In genomic region chr4:143411566-143412218, GRCm38 (mm10) we compare ENCODE assay signal across 8 mouse cellular contexts. TPM values are rescaled to one million over a fixed set of nuclear protein-coding genes. Genes with fewer than 3 reads are reported as not detected.
DNase-seq lines count a peak whose midpoint lies in the region; ATAC-seq and TF ChIP-seq lines count a peak whose summit lies in the region.

No protein-coding gene starts in this region.

- peaks cover 32% of the 10 kb centered on the region for H3K79me2 ChIP-seq in macrophage (ENCODE audit: inconsistent target)

- no peaks in the 10 kb centered on the region for H3K9me3 ChIP-seq in heart, embryonic 11.5 days (replicated peaks; ENCODE audit: control insufficient read depth, low read length)
- H3K9me3 ChIP-seq in E14TG2a.4 (ENCODE audit: low read length), result peaks cover 38% of the 10 kb centered on the region
- H3K9me3 ChIP-seq in embryonic facial prominence, embryonic 13.5 days, result peaks cover 11% of the 10 kb centered on the region
- no peaks in the 10 kb centered on the region for H3K9me3 ChIP-seq in intestine, embryonic 16.5 days (ENCODE audit: control insufficient read depth, low read length)

- H3K9ac ChIP-seq in heart, embryonic 11.5 days (ENCODE audit: low read depth, low read length), result 0 out of 2 replicates have a peak overlapping the region, but pooled peaks have one; percentile 61
- no peak overlapping the region for H3K9ac ChIP-seq in embryonic facial prominence, embryonic 13.5 days
- H3K9ac ChIP-seq in intestine, embryonic 16.5 days (ENCODE audit: low read depth, low read length), result peak overlapping the region; percentile 57; the same call in 1 of the 2 replicates

- no peak overlapping the region for H3K27ac ChIP-seq in heart, embryonic 11.5 days (ENCODE audit: low read depth, low read length)
- peak overlapping the region; percentile 88; the same call in 1 of the 2 replicates for H3K27ac ChIP-seq in embryonic facial prominence, embryonic 13.5 days
- no peak overlapping the region for H3K27ac ChIP-seq in intestine, embryonic 16.5 days (ENCODE audit: low read length)
- H3K27ac ChIP-seq in macrophage, result peak overlapping the region; percentile 85

- peak overlapping the region; percentile 67 for H3K4me2 ChIP-seq in heart, embryonic 11.5 days
- peak overlapping the region; percentile 52 for H3K4me2 ChIP-seq in embryonic facial prominence, embryonic 13.5 days
- H3K4me2 ChIP-seq in intestine, embryonic 16.5 days (ENCODE audit: low read depth, low read length), result peak overlapping the region; percentile 52

- peak overlapping the region; percentile 58 for H3K4me3 ChIP-seq in heart, embryonic 11.5 days (ENCODE audit: low read depth, low read length)
- H3K4me3 ChIP-seq in E14TG2a.4 (replicated peaks; ENCODE audit: low read length) (peak overlapping the region; percentile 80), macrophage (ENCODE audit: inconsistent target) (peak overlapping the region; percentile 92)
- H3K4me3 ChIP-seq in embryonic facial prominence, embryonic 13.5 days, result peak overlapping the region; percentile 59
- peak overlapping the region; percentile 60 for H3K4me3 ChIP-seq in intestine, embryonic 16.5 days (ENCODE audit: low read length)

- DNase-seq in heart, postnatal 4 days, result no peak
- DNase-seq in retina, postnatal 1 day, result no peak
- DNase-seq in frontal cortex, postnatal 25 days (ENCODE audit: low spot score in 2 of 2), result no peak

- TF ChIP-seq CTCF in E14TG2a.4 (conservative IDR thresholded peaks at IDR 0.05; ENCODE audit: low read length), result no peak

- peaks cover 13% of the 10 kb centered on the region for H3K36me3 ChIP-seq in heart, embryonic 11.5 days (ENCODE audit: control insufficient read depth, insufficient read depth, low read length)
- H3K36me3 ChIP-seq in E14TG2a.4 (ENCODE audit: insufficient read depth, low read length) (peaks cover 23% of the 10 kb centered on the region), macrophage (ENCODE audit: inconsistent target) (peaks cover 18% of the 10 kb centered on the region)
- peaks cover 26% of the 10 kb centered on the region for H3K36me3 ChIP-seq in embryonic facial prominence, embryonic 13.5 days
- peaks cover 9% of the 10 kb centered on the region; the same call in 1 of the 2 replicates for H3K36me3 ChIP-seq in intestine, embryonic 16.5 days (ENCODE audit: control insufficient read depth, insufficient read depth, low read length)

- H3K27me3 ChIP-seq in heart, embryonic 11.5 days (ENCODE audit: control insufficient read depth, insufficient read depth, low read length), result no peaks in the 10 kb centered on the region
- H3K27me3 ChIP-seq in E14TG2a.4 (ENCODE audit: insufficient read depth, low read length), result no peaks in the 10 kb centered on the region
- H3K27me3 ChIP-seq in embryonic facial prominence, embryonic 13.5 days, result no peaks in the 10 kb centered on the region
- no peaks in the 10 kb centered on the region for H3K27me3 ChIP-seq in intestine, embryonic 16.5 days (replicated peaks; ENCODE audit: control insufficient read depth, insufficient read depth, low read length)

- WGBS in heart, embryonic 11.5 days (ENCODE audit: insufficient replicate concordance), result 74% methylated on average over 5 of the region's 5 CpGs
- WGBS in embryonic facial prominence, embryonic 13.5 days, result 75% methylated on average over 5 of the region's 5 CpGs
- WGBS in intestine, embryonic 16.5 days, result 75% methylated on average over 5 of the region's 5 CpGs
- 83% methylated on average over 5 of the region's 5 CpGs for WGBS in macrophage (ENCODE audit: missing documents)

- no peaks in the 10 kb centered on the region for H3K4me1 ChIP-seq in heart, embryonic 11.5 days (ENCODE audit: control insufficient read depth, insufficient read depth, low read length)
- peaks cover 8% of the 10 kb centered on the region for H3K4me1 ChIP-seq in E14TG2a.4 (replicated peaks; ENCODE audit: low read depth, low read length)
- H3K4me1 ChIP-seq in embryonic facial prominence, embryonic 13.5 days, result 0 out of 2 replicates have a peak, but pooled peaks cover 4% of the 10 kb centered on the region
- peaks cover 3% of the 10 kb centered on the region; the same call in 1 of the 2 replicates for H3K4me1 ChIP-seq in intestine, embryonic 16.5 days (ENCODE audit: control insufficient read depth, insufficient read depth, low read length)

- no peak; the same call in 1 of the 2 replicates for ATAC-seq in heart, embryonic 11.5 days (replicated peaks; ENCODE audit: insufficient number of reproducible peaks, low FRiP score, low TSS enrichment)
- no peak for ATAC-seq in embryonic facial prominence, embryonic 13.5 days (ENCODE audit: insufficient number of reproducible peaks, insufficient read depth, low FRiP score, low TSS enrichment, low read depth)
- ATAC-seq in intestine, embryonic 16.5 days, result 0 out of 2 replicates have a peak, but pooled peaks have one; percentile 17

RNA-seq across cellular contexts. Expression of gene Pramef8, which starts 0.5 kb away (rescaled TPM):
- polyA plus RNA-seq in heart, embryonic 11.5 days (2014; fragmentation: Nextera tagmentation; extraction: Ambion mirVana), result 13.6 and 13.7 TPM in 2 replicates
- total RNA-seq in heart, postnatal 4 days (2021), result 10 to 100 TPM; 11.7 to 12.1 TPM
- polyA plus RNA-seq in embryonic facial prominence, embryonic 13.5 days (2015; fragmentation: Nextera tagmentation; extraction: Ambion mirVana), result 22.7 and 25.4 TPM in 2 replicates
- 12.5 and 13.9 TPM in 2 replicates for polyA plus RNA-seq in intestine, embryonic 16.5 days (2015; fragmentation: Nextera tagmentation; extraction: Ambion mirVana)
- total RNA-seq in macrophage (2018; cell fraction: chromatin; rRNA removed), result 10 to 100 TPM in 25 of 26 experiments, 1 to 10 TPM in 1; 4.9 to 35.8 (median 21.1) TPM
- total RNA-seq in macrophage (2018; cell fraction: cytosol; rRNA removed), result 10 to 100 TPM; 11.4 to 25.2 (median 18.4) TPM
- 10 to 100 TPM; 10.3 to 43.1 (median 22.1) TPM for total RNA-seq in macrophage (2018; cell fraction: nucleus; rRNA removed)
- 9.1 to 17.7 TPM (median 13.0 TPM) in 3 replicates for polyA plus RNA-seq in macrophage (2018)

RNA-seq across cellular contexts. Expression of gene Pramel1, which starts 17.5 kb away (rescaled TPM):
- not detected in 2 replicates for polyA plus RNA-seq in heart, embryonic 11.5 days (2014; fragmentation: Nextera tagmentation; extraction: Ambion mirVana)
- total RNA-seq in heart, postnatal 4 days (2021), result not detected
- polyA plus RNA-seq in embryonic facial prominence, embryonic 13.5 days (2015; fragmentation: Nextera tagmentation; extraction: Ambion mirVana), result not detected in 2 replicates
- polyA plus RNA-seq in intestine, embryonic 16.5 days (2015; fragmentation: Nextera tagmentation; extraction: Ambion mirVana), result not detected in 2 replicates
- not detected for total RNA-seq in macrophage (2018; cell fraction: chromatin; rRNA removed)
- not detected for total RNA-seq in macrophage (2018; cell fraction: cytosol; rRNA removed)
- not detected for total RNA-seq in macrophage (2018; cell fraction: nucleus; rRNA removed)
- not detected in 3 replicates for polyA plus RNA-seq in macrophage (2018)

RNA-seq across cellular contexts. Expression of gene Oog4, which starts 38.4 kb away (rescaled TPM):
- not detected in 2 replicates for polyA plus RNA-seq in heart, embryonic 11.5 days (2014; fragmentation: Nextera tagmentation; extraction: Ambion mirVana)
- total RNA-seq in heart, postnatal 4 days (2021), result not detected
- polyA plus RNA-seq in embryonic facial prominence, embryonic 13.5 days (2015; fragmentation: Nextera tagmentation; extraction: Ambion mirVana), result not detected in 2 replicates
- polyA plus RNA-seq in intestine, embryonic 16.5 days (2015; fragmentation: Nextera tagmentation; extraction: Ambion mirVana), result not detected in 2 replicates
- total RNA-seq in macrophage (2018; cell fraction: chromatin; rRNA removed), result not detected
- not detected for total RNA-seq in macrophage (2018; cell fraction: cytosol; rRNA removed)
- total RNA-seq in macrophage (2018; cell fraction: nucleus; rRNA removed), result not detected
- not detected in 3 replicates for polyA plus RNA-seq in macrophage (2018)

Comparison
In these comparisons a context has a peak if more than half of its experiments do, and no peak if none do; other contexts are left out.
1. H3K27ac ChIP-seq: peak in embryonic facial prominence, embryonic 13.5 days (single experiment) and macrophage (single experiment); none in heart, embryonic 11.5 days (single experiment) and intestine, embryonic 16.5 days (single experiment).
2. Peak in every context shown above with its lines, with median percentiles within 50 percentile points of each other: H3K4me2 ChIP-seq and H3K4me3 ChIP-seq.